Mouse (Mus musculus) neural tube, embryonic 14.5 days (tissue): ENCODE results near the gene Gm20538. TPM values are rescaled to one million over a fixed set of nuclear protein-coding genes. Genes with fewer than 3 reads are reported as not detected.

Source experiments
- ATAC-seq: fragments of 200-750 bp; cut with Nextera tagmentation; 2 replicates; pipeline ENCODE4 v1.8.0; 2017; ENCODE audit warnings: low read depth, mild to moderate bottlenecking, moderate TSS enrichment, moderate library complexity
- H3K27ac ChIP-seq: fragments of 300-500 bp; sonication (generic); 2 replicates; pipeline ENCODE4 v1.5.1; 2014; ENCODE audit warnings: low read depth, mild to moderate bottlenecking, control low read depth, low read length, moderate library complexity, mixed read lengths
- H3K27me3 ChIP-seq: fragments of 300-500 bp; sonication (generic); 2 replicates; pipeline ENCODE4 v1.6.1; 2014; ENCODE audit warnings: low read length; ENCODE audit not compliant: control insufficient read depth, insufficient read depth
- H3K36me3 ChIP-seq: fragments of 300-500 bp; sonication (generic); 2 replicates; pipeline ENCODE4 v1.6.1; 2014; ENCODE audit warnings: low read length, mixed read lengths; ENCODE audit not compliant: control insufficient read depth, insufficient read depth
- H3K4me1 ChIP-seq: fragments of 300-500 bp; sonication (generic); 2 replicates; pipeline ENCODE4 v1.6.1; 2014; ENCODE audit warnings: low read length; ENCODE audit not compliant: control insufficient read depth, insufficient read depth
- H3K4me2 ChIP-seq: fragments of 300-500 bp; sonication (generic); 2 replicates; pipeline ENCODE4 v1.6.1; 2014; ENCODE audit warnings: mild to moderate bottlenecking, low read depth, low read length, control low read depth
- H3K4me3 ChIP-seq: fragments of 300-500 bp; sonication (generic); 2 replicates; pipeline ENCODE4 v1.5.1; 2014; ENCODE audit warnings: low read depth, low read length, control low read depth, mixed read lengths
- H3K9ac ChIP-seq: fragments of 300-500 bp; sonication (generic); replicated peaks from 2 replicates; pipeline ENCODE4 v1.6.1; 2014; ENCODE audit warnings: low read depth, mild to moderate bottlenecking, control low read depth, low read length, mixed read lengths
- H3K9me3 ChIP-seq: fragments of 300-500 bp; sonication (generic); 2 replicates; pipeline ENCODE4 v1.6.1; 2016; ENCODE audit warnings: low read length; ENCODE audit not compliant: control insufficient read depth
- whole genome bisulfite sequencing: fragments of 180-500 bp; shearing (Covaris S2); extraction: QIAGEN DNeasy Blood & Tissue Kit; methylation state at CpG from one replicate; pipeline ENCODE4 v1.1.7; 2014; 5-methylcytosine and 5-hydroxymethylcytosine counted together
- polyA plus RNA-seq: library from polyadenylated mRNA; unstranded; fragments of >200 nt; fragmentation: Nextera tagmentation; extraction: Ambion mirVana; gene quantifications from 2 replicates; pipeline ENCODE4 v1.2.1, GENCODE M21; 2014

Gene Gm20538
- polyA plus RNA-seq, 1 experiment from 2014 or later: not detected

DNA sequence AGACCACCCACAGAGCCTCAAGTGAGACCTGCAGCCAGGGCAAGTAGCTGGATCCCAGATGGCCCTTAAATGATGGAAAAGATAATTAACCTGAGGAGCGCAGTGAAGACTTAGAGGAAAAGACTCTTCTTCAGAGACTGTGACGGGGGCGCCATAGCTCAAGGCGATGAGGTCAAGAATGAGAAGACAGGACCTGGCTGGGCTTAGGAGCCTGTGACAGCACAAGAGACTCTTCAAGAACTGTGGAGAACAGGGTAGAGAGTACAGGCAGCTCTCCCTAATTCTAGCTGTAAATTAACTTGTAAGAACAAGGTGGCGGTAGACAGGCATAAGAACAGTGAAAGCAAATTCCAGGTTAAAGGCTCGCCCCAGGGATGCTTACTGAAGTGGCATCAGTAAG lies 50.7 kb downstream of the Gm20538 start:
- Histone ChIP-seq H3K4me3 (no peak overlapping the region), H3K9ac (no peak overlapping the region), H3K27me3 (no peaks in the 10 kb centered on the region), H3K4me2 (no peak overlapping the region), H3K36me3 (no peaks in the 10 kb centered on the region), H3K4me1 (no peaks in the 10 kb centered on the region), H3K9me3 (no peaks in the 10 kb centered on the region), H3K27ac (no peak overlapping the region)
- no peak for ATAC-seq
- 83% methylated on average over 6 of the region's 6 CpGs for WGBS

DNA sequence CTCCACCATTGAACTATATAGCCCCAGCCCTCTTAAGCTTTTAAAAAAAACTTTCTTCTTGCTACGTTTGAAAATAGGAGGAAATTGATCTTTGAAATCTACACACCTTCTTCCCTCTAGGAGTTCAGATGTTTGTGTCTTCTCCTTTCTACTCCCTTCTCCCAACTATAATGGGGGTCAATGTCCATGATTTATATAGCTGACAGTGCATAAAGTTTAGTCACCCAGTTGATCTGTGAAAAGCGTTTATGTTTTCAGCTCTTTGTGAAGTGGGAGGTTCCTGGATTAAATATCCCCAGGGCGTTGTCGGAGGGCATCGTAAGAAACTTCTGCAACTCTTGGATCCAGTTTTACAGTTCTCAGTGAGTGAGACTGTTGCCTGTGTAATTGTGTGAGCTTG lies 52.4 kb downstream of the Gm20538 start:
- no peaks in the 10 kb centered on the region for H3K4me1 ChIP-seq
- no peaks in the 10 kb centered on the region for H3K27me3 ChIP-seq
- no peak for ATAC-seq
- no peak overlapping the region for H3K4me3 ChIP-seq
- H3K9ac ChIP-seq: no peak overlapping the region
- H3K4me2 ChIP-seq: no peak overlapping the region
- no peaks in the 10 kb centered on the region for H3K9me3 ChIP-seq
- H3K27ac ChIP-seq: no peak overlapping the region
- 35% methylated on average over 5 of the region's 5 CpGs for WGBS
- H3K36me3 ChIP-seq: no peaks in the 10 kb centered on the region

DNA sequence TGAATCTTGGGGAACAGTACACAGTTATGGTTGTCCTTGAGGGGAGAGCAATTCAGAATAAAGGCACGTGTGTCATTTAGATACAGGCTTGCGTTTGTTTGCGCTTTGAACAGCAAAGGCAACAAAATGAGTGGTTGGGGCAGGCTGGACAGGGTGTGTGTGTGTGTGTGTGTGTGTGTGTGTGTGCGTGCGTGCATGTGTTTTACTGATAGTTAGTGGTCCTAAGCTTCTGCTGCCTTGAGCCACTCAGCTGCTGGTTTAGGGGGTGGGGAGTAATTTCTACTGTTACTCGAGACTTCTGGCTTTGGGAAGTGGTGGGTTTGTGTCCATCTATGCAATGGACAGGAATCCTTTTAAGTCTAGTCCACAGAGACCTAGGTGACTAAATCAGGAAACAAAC lies 53.7 kb downstream of the Gm20538 start:
- Histone ChIP-seq H3K27me3 (no peaks in the 10 kb centered on the region), H3K4me1 (no peaks in the 10 kb centered on the region), H3K36me3 (no peaks in the 10 kb centered on the region), H3K4me2 (no peak overlapping the region), H3K9ac (no peak overlapping the region), H3K9me3 (no peaks in the 10 kb centered on the region), H3K27ac (no peak overlapping the region), H3K4me3 (no peak overlapping the region)
- ATAC-seq: no peak
- 56% methylated on average over 6 of the region's 6 CpGs for WGBS

DNA sequence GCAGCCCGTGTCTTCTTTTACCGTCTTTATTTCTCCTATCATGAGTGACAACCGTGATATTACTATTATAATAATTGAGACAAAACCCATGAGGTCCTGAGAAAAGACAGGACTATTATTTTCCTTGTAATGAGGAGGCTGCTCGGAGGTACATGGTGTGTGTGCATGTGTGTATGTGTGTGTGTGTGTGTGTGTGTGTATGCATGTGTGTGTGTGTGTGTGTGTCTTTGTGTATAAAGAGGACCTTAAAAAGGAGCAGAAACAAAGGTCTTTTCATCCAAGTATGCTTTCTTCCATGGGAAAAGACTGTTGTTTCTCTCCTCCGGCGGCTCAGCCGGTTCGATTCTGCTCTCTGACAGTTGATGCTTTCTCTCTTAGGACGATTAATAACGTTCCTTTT lies 55.7 kb downstream of the Gm20538 start:
- Histone ChIP-seq H3K27ac (no peak overlapping the region), H3K4me3 (no peak overlapping the region), H3K27me3 (no peaks in the 10 kb centered on the region), H3K36me3 (no peaks in the 10 kb centered on the region), H3K9me3 (no peaks in the 10 kb centered on the region), H3K4me1 (no peaks in the 10 kb centered on the region), H3K4me2 (no peak overlapping the region), H3K9ac (no peak overlapping the region)
- WGBS: 40% methylated on average over 10 of the region's 10 CpGs
- ATAC-seq: no peak

DNA sequence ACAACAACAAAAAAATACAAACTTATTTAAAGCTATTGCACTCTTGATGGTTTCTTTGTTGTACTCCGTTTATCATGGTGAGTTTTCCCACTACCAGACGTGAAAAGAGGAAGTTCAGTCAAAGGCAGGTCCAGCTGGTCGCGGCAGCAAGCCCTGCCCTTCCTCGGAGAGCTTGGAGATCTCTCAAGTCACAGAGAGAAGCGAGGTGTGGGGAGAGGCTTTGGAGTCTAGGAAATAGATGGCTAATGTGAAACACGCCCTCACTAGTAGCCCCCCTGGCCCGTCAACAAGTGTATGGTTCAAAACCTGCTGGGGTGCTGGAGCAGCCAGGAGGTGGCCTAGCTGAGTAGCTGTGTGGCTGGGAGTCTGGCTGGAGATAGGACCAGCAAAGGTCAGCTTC lies 56.1 kb downstream of the Gm20538 start:
- 61% methylated on average over 8 of the region's 8 CpGs for WGBS
- Histone ChIP-seq H3K27ac (no peak overlapping the region), H3K4me1 (no peaks in the 10 kb centered on the region), H3K4me3 (no peak overlapping the region), H3K4me2 (no peak overlapping the region), H3K36me3 (no peaks in the 10 kb centered on the region), H3K9me3 (no peaks in the 10 kb centered on the region), H3K27me3 (no peaks in the 10 kb centered on the region), H3K9ac (no peak overlapping the region)
- no peak for ATAC-seq

Other genes with a start within 250 kb of the Gm20538 start
- 0.13 and 0.15 TPM in 2 replicates for gene Scd4, start 219.7 kb downstream of the Gm20538 start, polyA plus RNA-seq
- gene Scd1, start 145.0 kb downstream of the Gm20538 start, polyA plus RNA-seq: 7.6 and 10.9 TPM in 2 replicates
- 0.12 TPM in 1 of 2 replicates, not detected in the other for gene Wnt8b, start 59.4 kb downstream of the Gm20538 start, polyA plus RNA-seq
- 0.17 and 0.40 TPM in 2 replicates for gene Sec31b, start 7.0 kb downstream of the Gm20538 start, polyA plus RNA-seq
- 678 and 806 TPM in 2 replicates for gene Ndufb8, start 2.6 kb upstream of the Gm20538 start, polyA plus RNA-seq
- 21.0 and 28.2 TPM in 2 replicates for gene Hif1an, start 10.0 kb upstream of the Gm20538 start, polyA plus RNA-seq
- gene Pax2, start 203.2 kb upstream of the Gm20538 start, polyA plus RNA-seq: 23.8 and 27.0 TPM in 2 replicates